Mouse (Mus musculus) lung, postnatal 0 days (tissue): ENCODE measurements around the gene Wee1.

ENCODE experiments used
- CTCF ChIP-seq: IDR thresholded peaks from 2 replicates; pipeline ENCODE4 v1.5.1; 2016; ENCODE audit warnings: antibody characterized with exemption, mild to moderate bottlenecking
- EP300 ChIP-seq: IDR thresholded peaks from 2 replicates; pipeline ENCODE4 v1.6.1; 2016; ENCODE audit warnings: antibody characterized with exemption, mild to moderate bottlenecking, control low read depth

DNA sequence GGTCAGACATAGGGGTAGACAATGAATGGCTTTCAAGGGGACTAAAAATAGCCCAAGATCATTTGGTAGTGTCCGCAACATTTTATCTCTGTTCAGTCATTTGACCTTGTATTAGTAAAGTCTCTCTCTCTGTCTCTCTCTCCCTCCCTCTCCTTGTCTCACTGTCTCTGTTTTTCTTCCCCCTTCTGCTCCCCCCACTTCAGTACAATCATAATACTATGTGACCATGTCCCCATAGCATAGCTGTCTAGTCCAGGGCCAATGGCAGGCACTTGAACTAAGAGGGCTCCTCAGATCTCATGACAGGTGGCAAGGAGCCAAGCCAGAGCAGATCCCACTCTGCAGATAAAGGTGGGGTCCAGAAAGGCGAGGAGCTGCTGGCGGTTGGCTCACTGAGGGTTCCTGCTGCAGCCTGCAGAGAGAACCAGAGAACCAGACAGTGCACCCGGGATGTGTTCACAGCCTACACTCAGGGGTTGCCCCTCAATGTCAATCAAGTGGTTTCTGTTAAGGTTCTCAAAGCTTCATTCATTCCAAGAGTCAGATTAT is 34.9 kb downstream of the Wee1 start:
- TF ChIP-seq CTCF (no peak), EP300 (no peak)
